Mouse (Mus musculus): ENCODE measurements at regions not wholly inside any gene's neighbourhood (a gene's known extent, or its start where the extent isn't known, plus 50 kb on each side); places are given as distances from the start of the nearest gene placed in this dataset.

DNA sequence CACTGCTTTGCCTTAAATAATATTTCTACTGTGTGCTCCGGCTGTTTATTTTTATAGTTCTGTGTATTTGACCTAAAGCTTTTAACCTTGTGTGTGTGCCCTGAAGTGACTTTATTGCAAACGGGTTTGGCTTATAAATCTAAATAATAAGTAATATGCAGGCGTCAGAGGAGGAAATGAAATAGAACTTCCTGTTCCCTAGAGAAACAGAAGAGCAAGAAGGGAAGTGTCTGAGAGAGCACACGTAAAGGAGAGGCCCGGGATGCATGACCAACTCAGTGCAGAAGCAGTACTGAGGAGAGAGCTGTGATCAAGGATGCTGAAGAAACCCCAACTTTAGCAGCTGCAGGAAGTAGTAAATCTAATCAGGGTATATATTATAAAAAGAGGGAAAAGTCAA is 176.4 kb downstream of the Trib2 start:
- no peak overlapping the region for H3K4me2 ChIP-seq (replicated peaks; ENCODE audit: low read depth, low read length)
- H3K27ac ChIP-seq (ENCODE audit: low read length), result no peak overlapping the region
- WGBS, result 31% methylated on average over 5 of the region's 5 CpGs
- H3K36me3 ChIP-seq (ENCODE audit: insufficient read depth, low read length), result no peaks in the 10 kb centered on the region
- H3K27me3 ChIP-seq (ENCODE audit: insufficient read depth, low read length), result no peaks in the 10 kb centered on the region
- H3K9me3 ChIP-seq (ENCODE audit: low read length), result no peaks in the 10 kb centered on the region
- H3K4me1 ChIP-seq (ENCODE audit: insufficient read depth, low read length), result no peaks in the 10 kb centered on the region
- peak; percentile 39; the same call in 1 of the 2 replicates for ATAC-seq (ENCODE audit: low FRiP score, low TSS enrichment)
- H3K4me3 ChIP-seq (ENCODE audit: low read length), result no peak overlapping the region
- no peak overlapping the region for H3K9ac ChIP-seq (replicated peaks; ENCODE audit: low read length)

- Histone ChIP-seq H3K36me3 (ENCODE audit: insufficient read depth, low read length) (no peaks in the 10 kb centered on the region), H3K4me1 (ENCODE audit: insufficient read depth, low read length) (no peaks in the 10 kb centered on the region), H3K9ac (replicated peaks; ENCODE audit: low read length) (no peak overlapping the region), H3K27me3 (ENCODE audit: insufficient read depth, low read length) (no peaks in the 10 kb centered on the region), H3K27ac (ENCODE audit: low read length) (no peak overlapping the region), H3K9me3 (ENCODE audit: low read length) (no peaks in the 10 kb centered on the region), H3K4me3 (ENCODE audit: low read length) (no peak overlapping the region), H3K4me2 (replicated peaks; ENCODE audit: low read depth, low read length) (no peak overlapping the region)
- 80% methylated on average over 3 of the region's 3 CpGs for WGBS
- ATAC-seq (ENCODE audit: low FRiP score, low TSS enrichment), result no peak
Measured at GRCm38 (mm10) chr12:15629971-15630370, 186.8 kb downstream of the Trib2 start.

DNA sequence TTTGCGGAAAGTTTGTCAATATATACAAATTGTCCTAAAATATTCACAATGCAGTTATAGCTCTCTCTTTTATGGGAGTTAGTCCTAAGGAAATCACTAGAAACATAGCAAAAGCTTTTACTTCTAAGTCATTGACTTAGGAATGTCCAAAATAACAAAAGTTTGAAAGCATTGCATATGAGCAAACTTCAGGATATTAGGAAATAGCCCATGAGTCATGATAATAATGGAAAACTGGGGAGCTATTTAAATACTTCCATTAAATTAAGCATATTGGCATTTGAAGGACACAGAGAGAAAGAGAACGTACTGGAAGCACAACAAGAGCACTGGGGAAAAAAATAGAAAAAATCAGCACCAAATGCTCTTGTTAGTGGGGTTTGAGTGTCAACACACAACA is 197.2 kb downstream of the Trib2 start:
- Histone ChIP-seq H3K27ac (ENCODE audit: low read length) (no peak overlapping the region), H3K27me3 (ENCODE audit: insufficient read depth, low read length) (no peaks in the 10 kb centered on the region), H3K36me3 (ENCODE audit: insufficient read depth, low read length) (no peaks in the 10 kb centered on the region), H3K4me3 (ENCODE audit: low read length) (no peak overlapping the region), H3K9me3 (ENCODE audit: low read length) (no peaks in the 10 kb centered on the region), H3K4me1 (ENCODE audit: insufficient read depth, low read length) (no peaks in the 10 kb centered on the region), H3K4me2 (replicated peaks; ENCODE audit: low read depth, low read length) (no peak overlapping the region), H3K9ac (replicated peaks; ENCODE audit: low read length) (no peak overlapping the region)
- ATAC-seq (ENCODE audit: low FRiP score, low TSS enrichment), result no peak
- 67% methylated on average over 2 of the region's 2 CpGs for WGBS

GRCm38 (mm10) chr12:15617312-15617711 is 199.4 kb downstream of the Trib2 start:
- WGBS, result 80% methylated on average over 1 of the region's 1 CpGs
- Histone ChIP-seq H3K4me1 (ENCODE audit: insufficient read depth, low read length) (no peaks in the 10 kb centered on the region), H3K9ac (replicated peaks; ENCODE audit: low read length) (no peak overlapping the region), H3K27ac (ENCODE audit: low read length) (no peak overlapping the region), H3K27me3 (ENCODE audit: insufficient read depth, low read length) (no peaks in the 10 kb centered on the region), H3K9me3 (ENCODE audit: low read length) (no peaks in the 10 kb centered on the region), H3K36me3 (ENCODE audit: insufficient read depth, low read length) (no peaks in the 10 kb centered on the region), H3K4me3 (ENCODE audit: low read length) (no peak overlapping the region), H3K4me2 (replicated peaks; ENCODE audit: low read depth, low read length) (no peak overlapping the region)
- ATAC-seq (ENCODE audit: low FRiP score, low TSS enrichment), result no peak

DNA sequence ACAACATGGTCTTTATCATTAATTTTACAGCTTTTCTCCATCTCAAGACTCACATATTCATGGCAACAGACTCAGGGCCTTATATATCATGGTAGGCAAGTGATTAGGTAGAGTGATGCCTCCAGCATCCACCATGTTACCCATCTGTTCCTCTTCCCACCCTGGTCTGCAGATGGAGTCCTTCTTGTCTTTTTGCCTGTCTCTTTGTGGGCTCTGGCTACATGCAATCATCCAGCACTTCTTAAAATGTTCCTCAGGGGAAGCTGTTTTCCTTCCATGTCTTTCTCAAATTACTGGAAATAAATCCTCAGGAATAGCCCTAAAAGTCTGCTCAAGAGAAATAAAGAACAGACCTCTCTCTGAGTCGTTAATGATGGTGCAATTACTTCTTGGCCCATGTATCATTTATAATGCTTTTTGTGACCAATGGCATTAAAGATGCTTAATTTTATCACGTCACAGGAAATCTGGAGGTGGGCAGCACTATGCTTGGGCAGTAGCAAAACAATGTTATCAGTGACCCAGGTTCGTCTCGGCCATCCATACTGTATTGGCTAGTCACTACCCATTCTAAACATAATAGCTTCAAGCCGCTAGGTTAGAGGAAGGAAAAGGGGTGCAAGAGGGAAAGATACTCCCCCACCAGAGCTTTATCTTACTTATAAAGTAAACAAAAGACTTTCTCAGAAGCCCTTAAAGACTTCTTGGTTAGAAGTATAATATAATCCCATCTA is 204.7 kb downstream of the Trib2 start:
- H3K27ac ChIP-seq (ENCODE audit: low read length), result no peak overlapping the region
- ATAC-seq (ENCODE audit: low FRiP score, low TSS enrichment), result 0 out of 2 replicates have a peak, but pooled peaks have one; percentile 61
- H3K4me1 ChIP-seq (ENCODE audit: insufficient read depth, low read length), result peaks cover 14% of the 10 kb centered on the region
- no peak overlapping the region for H3K9ac ChIP-seq (replicated peaks; ENCODE audit: low read length)
- no peaks in the 10 kb centered on the region for H3K27me3 ChIP-seq (ENCODE audit: insufficient read depth, low read length)
- no peaks in the 10 kb centered on the region for H3K9me3 ChIP-seq (ENCODE audit: low read length)
- no peak overlapping the region for H3K4me2 ChIP-seq (replicated peaks; ENCODE audit: low read depth, low read length)
- H3K4me3 ChIP-seq (ENCODE audit: low read length), result no peak overlapping the region
- no peaks in the 10 kb centered on the region for H3K36me3 ChIP-seq (ENCODE audit: insufficient read depth, low read length)
- 17% methylated on average over 5 of the region's 5 CpGs for WGBS

DNA sequence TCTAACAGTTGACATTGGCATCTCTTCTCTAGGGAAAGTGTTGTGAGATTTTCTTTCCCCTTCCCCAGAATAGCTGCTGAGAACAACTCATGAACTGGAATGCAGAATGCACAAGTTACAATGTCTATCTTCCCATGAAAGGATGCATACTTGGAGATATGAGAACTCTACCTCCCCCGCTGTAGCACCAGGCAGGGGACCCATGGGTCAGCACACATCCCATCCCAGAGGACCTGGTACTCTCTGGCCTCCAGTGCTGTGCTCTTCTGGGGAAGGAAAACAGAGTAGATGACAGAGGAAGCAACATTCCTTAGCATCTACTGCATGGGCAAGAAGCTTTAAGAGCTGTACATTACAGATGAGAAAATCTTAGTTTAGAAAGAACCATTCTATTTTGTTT is 209.6 kb downstream of the Trib2 start:
- peaks cover 20% of the 10 kb centered on the region for H3K4me1 ChIP-seq (ENCODE audit: insufficient read depth, low read length)
- H3K9ac ChIP-seq (replicated peaks; ENCODE audit: low read length), result no peak overlapping the region
- H3K4me2 ChIP-seq (replicated peaks; ENCODE audit: low read depth, low read length), result peak overlapping the region; percentile 10
- H3K4me3 ChIP-seq (ENCODE audit: low read length), result no peak overlapping the region
- peak; percentile 47; the same call in 1 of the 2 replicates for ATAC-seq (ENCODE audit: low FRiP score, low TSS enrichment)
- WGBS, result 38% methylated on average over 1 of the region's 1 CpGs
- no peaks in the 10 kb centered on the region for H3K36me3 ChIP-seq (ENCODE audit: insufficient read depth, low read length)
- no peaks in the 10 kb centered on the region for H3K27me3 ChIP-seq (ENCODE audit: insufficient read depth, low read length)
- H3K27ac ChIP-seq (ENCODE audit: low read length), result peak overlapping the region; percentile 58; the same call in 1 of the 2 replicates
- no peaks in the 10 kb centered on the region for H3K9me3 ChIP-seq (ENCODE audit: low read length)

GRCm38 (mm10) chr12:15606095-15606494 is 210.6 kb downstream of the Trib2 start:
- H3K9me3 ChIP-seq (ENCODE audit: low read length), result no peaks in the 10 kb centered on the region
- peak overlapping the region; percentile 4; the same call in 1 of the 2 replicates for H3K4me3 ChIP-seq (ENCODE audit: low read length)
- H3K27ac ChIP-seq (ENCODE audit: low read length), result peak overlapping the region; percentile 58; the same call in 1 of the 2 replicates
- 51% methylated on average over 4 of the region's 4 CpGs for WGBS
- peaks cover 19% of the 10 kb centered on the region for H3K4me1 ChIP-seq (ENCODE audit: insufficient read depth, low read length)
- H3K36me3 ChIP-seq (ENCODE audit: insufficient read depth, low read length), result no peaks in the 10 kb centered on the region
- ATAC-seq (ENCODE audit: low FRiP score, low TSS enrichment), result no peak
- H3K9ac ChIP-seq (replicated peaks; ENCODE audit: low read length), result no peak overlapping the region; the same call in 1 of the 2 replicates
- no peaks in the 10 kb centered on the region for H3K27me3 ChIP-seq (ENCODE audit: insufficient read depth, low read length)
- peak overlapping the region; percentile 10; the same call in 1 of the 2 replicates for H3K4me2 ChIP-seq (replicated peaks; ENCODE audit: low read depth, low read length)

GRCm38 (mm10) chr12:15604630-15605029 is 212.1 kb downstream of the Trib2 start:
- Histone ChIP-seq H3K27ac (ENCODE audit: low read length) (no peak overlapping the region), H3K4me2 (replicated peaks; ENCODE audit: low read depth, low read length) (no peak overlapping the region), H3K9ac (replicated peaks; ENCODE audit: low read length) (no peak overlapping the region), H3K4me1 (ENCODE audit: insufficient read depth, low read length) (peaks cover 19% of the 10 kb centered on the region), H3K27me3 (ENCODE audit: insufficient read depth, low read length) (no peaks in the 10 kb centered on the region), H3K36me3 (ENCODE audit: insufficient read depth, low read length) (no peaks in the 10 kb centered on the region), H3K9me3 (ENCODE audit: low read length) (no peaks in the 10 kb centered on the region), H3K4me3 (ENCODE audit: low read length) (no peak overlapping the region)
- no peak for ATAC-seq (ENCODE audit: low FRiP score, low TSS enrichment)
- WGBS, result 78% methylated on average over 1 of the region's 1 CpGs

GRCm38 (mm10) chr12:15603885-15604284 is 212.8 kb downstream of the Trib2 start:
- no peak for ATAC-seq (ENCODE audit: low FRiP score, low TSS enrichment)
- H3K27ac ChIP-seq (ENCODE audit: low read length), result no peak overlapping the region
- H3K4me2 ChIP-seq (replicated peaks; ENCODE audit: low read depth, low read length), result no peak overlapping the region
- H3K4me1 ChIP-seq (ENCODE audit: insufficient read depth, low read length), result peaks cover 18% of the 10 kb centered on the region
- H3K9me3 ChIP-seq (ENCODE audit: low read length), result no peaks in the 10 kb centered on the region
- WGBS, result 69% methylated on average over 5 of the region's 5 CpGs
- H3K36me3 ChIP-seq (ENCODE audit: insufficient read depth, low read length), result no peaks in the 10 kb centered on the region
- no peaks in the 10 kb centered on the region for H3K27me3 ChIP-seq (ENCODE audit: insufficient read depth, low read length)
- H3K4me3 ChIP-seq (ENCODE audit: low read length), result no peak overlapping the region
- H3K9ac ChIP-seq (replicated peaks; ENCODE audit: low read length), result no peak overlapping the region

- no peak overlapping the region for H3K9ac ChIP-seq (replicated peaks; ENCODE audit: low read length)
- H3K4me3 ChIP-seq (ENCODE audit: low read length), result no peak overlapping the region
- no peak for ATAC-seq (ENCODE audit: low FRiP score, low TSS enrichment)
- no peaks in the 10 kb centered on the region for H3K9me3 ChIP-seq (ENCODE audit: low read length)
- 81% methylated on average over 5 of the region's 5 CpGs for WGBS
- no peak overlapping the region for H3K27ac ChIP-seq (ENCODE audit: low read length)
- no peak overlapping the region for H3K4me2 ChIP-seq (replicated peaks; ENCODE audit: low read depth, low read length)
- H3K4me1 ChIP-seq (ENCODE audit: insufficient read depth, low read length), result peaks cover 16% of the 10 kb centered on the region
- H3K36me3 ChIP-seq (ENCODE audit: insufficient read depth, low read length), result no peaks in the 10 kb centered on the region
- no peaks in the 10 kb centered on the region for H3K27me3 ChIP-seq (ENCODE audit: insufficient read depth, low read length)
Measured at GRCm38 (mm10) chr12:15603319-15603718, 213.4 kb downstream of the Trib2 start.
